Mouse (Mus musculus): ENCODE results near the gene Colgalt1. TPM values are rescaled to one million over a fixed set of nuclear protein-coding genes. Genes with fewer than 3 reads are reported as not detected.

Colgalt1 gene
- polyA plus RNA-seq, 1 experiment = 172 TPM

- 53% methylated on average over 2 of the region's 2 CpGs for WGBS
- H3K4me3 ChIP-seq (replicated peaks; ENCODE audit: extremely low read depth, low read depth, low read length) = no peak overlapping the region
- H3K4me1 ChIP-seq (ENCODE audit: control insufficient read depth, insufficient read depth, low read length) = peaks cover 14% of the 10 kb centered on the region
- DNase-seq = no peak
- TF ChIP-seq POLR2A (IDR thresholded peaks at IDR 0.05; ENCODE audit: borderline replicate concordance, extremely low read depth, low read depth, low read length) (no peak), CTCF (IDR thresholded peaks at IDR 0.05; ENCODE audit: insufficient read depth, low read length) (no peak)
Measured at GRCm38 (mm10) chr8:71631897-71632296, 21.1 kb downstream of the Colgalt1 start.

DNA sequence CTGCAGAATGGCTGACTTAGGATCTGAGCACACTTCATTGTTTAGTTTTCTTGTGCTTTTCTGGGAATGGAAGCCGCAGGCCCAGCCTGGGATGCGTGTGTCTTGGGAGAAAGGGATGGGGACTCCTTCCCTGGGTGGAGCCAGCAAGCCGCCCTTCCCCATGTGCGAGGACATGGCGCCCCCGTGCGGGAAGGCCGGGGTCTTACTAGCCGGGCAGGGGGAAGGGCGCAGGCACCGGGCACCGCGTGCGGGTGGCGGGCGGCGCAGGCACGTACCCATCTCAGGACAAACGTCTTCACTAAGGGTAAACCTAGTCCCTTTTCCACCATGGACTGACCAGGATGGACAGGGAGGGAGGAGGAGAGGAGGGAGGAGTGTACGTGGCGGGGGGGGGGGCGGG is 22.4 kb downstream of the Colgalt1 start:
- peak; percentile 69 for DNase-seq
- peaks cover 10% of the 10 kb centered on the region for H3K4me1 ChIP-seq (ENCODE audit: control insufficient read depth, insufficient read depth, low read length)
- 11% methylated on average over 19 of the region's 22 CpGs for WGBS
- TF ChIP-seq CTCF (IDR thresholded peaks at IDR 0.05; ENCODE audit: insufficient read depth, low read length) (peak; percentile 31; the same call in 1 of the 2 replicates), POLR2A (IDR thresholded peaks at IDR 0.05; ENCODE audit: borderline replicate concordance, extremely low read depth, low read depth, low read length) (no peak)
- no peak overlapping the region for H3K4me3 ChIP-seq (replicated peaks; ENCODE audit: extremely low read depth, low read depth, low read length)

- DNase-seq = peak; percentile 63
- TF ChIP-seq POLR2A (IDR thresholded peaks at IDR 0.05; ENCODE audit: borderline replicate concordance, extremely low read depth, low read depth, low read length) (no peak), CTCF (IDR thresholded peaks at IDR 0.05; ENCODE audit: insufficient read depth, low read length) (no peak)
- 4% methylated on average over 26 of the region's 26 CpGs for WGBS
- Histone ChIP-seq H3K4me3 (replicated peaks; ENCODE audit: extremely low read depth, low read depth, low read length) (no peak overlapping the region), H3K4me1 (ENCODE audit: control insufficient read depth, insufficient read depth, low read length) (peaks cover 6% of the 10 kb centered on the region; the same call in 1 of the 2 replicates)
Measured at GRCm38 (mm10) chr8:71633981-71634667, 23.3 kb downstream of the Colgalt1 start.

DNA sequence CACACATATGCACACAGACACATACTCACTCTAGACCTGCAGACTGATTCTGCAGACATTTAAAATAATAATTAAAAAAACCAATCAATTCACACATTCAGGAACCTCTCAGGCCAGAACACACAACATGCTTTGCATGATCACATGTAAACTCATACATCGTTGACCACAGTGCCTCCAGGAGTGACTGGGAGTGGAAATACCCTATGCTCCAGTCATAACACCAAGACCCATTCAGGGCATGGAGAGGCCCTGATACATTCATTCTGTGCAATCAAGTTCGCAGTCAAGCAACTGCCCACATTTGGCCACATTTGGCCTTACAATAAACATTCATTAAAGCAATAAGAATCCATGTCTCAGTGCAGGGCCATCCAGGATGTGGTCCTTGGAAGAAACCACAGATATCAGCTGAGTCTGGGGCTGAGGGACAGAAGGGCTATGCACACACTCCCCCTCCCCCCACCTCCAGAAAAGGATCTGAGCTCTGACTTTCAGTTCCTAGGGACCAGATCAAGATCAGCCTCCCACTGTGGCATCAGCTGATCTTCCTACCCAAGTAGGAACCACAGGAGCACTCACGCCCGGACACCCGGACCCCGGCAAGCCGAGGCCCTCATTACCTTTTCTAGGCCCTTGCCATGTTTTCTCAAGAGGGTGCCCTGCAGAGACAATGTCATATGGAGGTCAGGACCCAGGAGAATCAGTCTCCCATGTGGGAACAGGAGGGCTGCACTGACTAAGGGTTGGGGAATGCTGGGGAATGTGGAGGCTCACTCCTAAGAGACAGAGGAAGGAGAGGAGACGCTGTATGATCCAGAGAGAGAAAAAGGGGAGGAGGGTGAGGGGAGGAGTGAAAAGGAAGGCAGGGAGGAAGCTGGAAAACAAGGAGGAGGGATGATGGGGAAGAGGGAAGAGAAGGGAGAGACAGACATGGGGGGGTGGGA is 26.6 kb downstream of the Colgalt1 start:
- H3K4me3 ChIP-seq (replicated peaks; ENCODE audit: extremely low read depth, low read depth, low read length) = no peak overlapping the region
- no peaks in the 10 kb centered on the region for H3K4me1 ChIP-seq (ENCODE audit: control insufficient read depth, insufficient read depth, low read length)
- WGBS = 62% methylated on average over 8 of the region's 8 CpGs
- no peak for TF ChIP-seq CTCF (IDR thresholded peaks at IDR 0.05; ENCODE audit: insufficient read depth, low read length)
- no peak for TF ChIP-seq POLR2A (IDR thresholded peaks at IDR 0.05; ENCODE audit: borderline replicate concordance, extremely low read depth, low read depth, low read length)
- no peak for DNase-seq

DNA sequence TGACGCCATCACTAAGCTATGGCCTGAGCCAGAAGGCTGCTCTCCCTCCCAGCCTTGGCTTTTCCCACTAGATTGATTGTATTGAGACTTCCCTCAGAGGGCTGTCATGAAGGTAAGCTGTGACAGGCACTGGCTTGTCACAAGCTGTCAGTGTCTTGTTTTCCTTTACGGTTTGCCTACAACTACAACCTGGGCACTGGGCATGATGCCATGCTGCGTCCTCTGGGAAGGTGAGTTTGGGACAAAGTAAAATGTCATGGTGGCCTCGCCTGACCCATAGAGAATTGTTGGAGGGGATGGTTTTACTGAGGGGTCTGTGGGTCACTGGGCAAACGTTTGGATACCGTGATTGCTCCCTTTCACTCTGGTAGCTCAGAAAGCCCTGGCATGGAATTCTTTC is 27.5 kb downstream of the Colgalt1 start:
- no peak overlapping the region for H3K4me3 ChIP-seq (replicated peaks; ENCODE audit: extremely low read depth, low read depth, low read length)
- TF ChIP-seq CTCF (IDR thresholded peaks at IDR 0.05; ENCODE audit: insufficient read depth, low read length) (no peak), POLR2A (IDR thresholded peaks at IDR 0.05; ENCODE audit: borderline replicate concordance, extremely low read depth, low read depth, low read length) (no peak)
- no peaks in the 10 kb centered on the region for H3K4me1 ChIP-seq (ENCODE audit: control insufficient read depth, insufficient read depth, low read length)
- DNase-seq = no peak
- WGBS = 64% methylated on average over 6 of the region's 6 CpGs

DNA sequence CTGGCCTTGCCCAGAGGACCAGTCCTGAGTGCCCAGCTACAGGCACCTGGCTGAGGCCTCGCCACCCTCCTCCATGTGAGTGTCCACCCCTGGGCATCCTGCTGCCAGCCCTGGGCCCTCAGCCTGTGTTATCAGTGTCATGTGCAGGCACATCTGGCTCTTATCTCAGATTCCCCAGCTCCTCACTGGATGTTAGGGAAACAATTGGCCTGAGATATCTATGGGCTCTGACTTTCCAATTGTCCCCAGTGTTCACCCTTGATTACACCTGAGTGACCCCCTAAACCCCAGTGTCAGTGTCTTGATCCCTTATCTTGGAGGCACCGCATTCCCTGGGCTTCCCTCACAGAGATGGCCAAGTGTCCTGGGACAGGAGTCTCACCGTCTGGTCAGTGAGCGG is 28.5 kb downstream of the Colgalt1 start:
- H3K4me3 ChIP-seq (replicated peaks; ENCODE audit: extremely low read depth, low read depth, low read length) = no peak overlapping the region
- TF ChIP-seq CTCF (IDR thresholded peaks at IDR 0.05; ENCODE audit: insufficient read depth, low read length) (no peak), POLR2A (IDR thresholded peaks at IDR 0.05; ENCODE audit: borderline replicate concordance, extremely low read depth, low read depth, low read length) (no peak)

GRCm38 (mm10) chr8:71645510-71645909 is 34.7 kb downstream of the Colgalt1 start:
- no peak for DNase-seq
- Histone ChIP-seq H3K4me1 (ENCODE audit: control insufficient read depth, insufficient read depth, low read length) (no peaks in the 10 kb centered on the region), H3K4me3 (replicated peaks; ENCODE audit: extremely low read depth, low read depth, low read length) (no peak overlapping the region)
- TF ChIP-seq CTCF (IDR thresholded peaks at IDR 0.05; ENCODE audit: insufficient read depth, low read length) (no peak), POLR2A (IDR thresholded peaks at IDR 0.05; ENCODE audit: borderline replicate concordance, extremely low read depth, low read depth, low read length) (no peak)
- WGBS = 59% methylated on average over 9 of the region's 9 CpGs

More for the DNA sequence above, 28.5 kb downstream of the Colgalt1 start:
- 89% methylated on average over 4 of the region's 4 CpGs for WGBS
- H3K4me1 ChIP-seq (ENCODE audit: control insufficient read depth, insufficient read depth, low read length) = no peaks in the 10 kb centered on the region
- DNase-seq = no peak

DNA sequence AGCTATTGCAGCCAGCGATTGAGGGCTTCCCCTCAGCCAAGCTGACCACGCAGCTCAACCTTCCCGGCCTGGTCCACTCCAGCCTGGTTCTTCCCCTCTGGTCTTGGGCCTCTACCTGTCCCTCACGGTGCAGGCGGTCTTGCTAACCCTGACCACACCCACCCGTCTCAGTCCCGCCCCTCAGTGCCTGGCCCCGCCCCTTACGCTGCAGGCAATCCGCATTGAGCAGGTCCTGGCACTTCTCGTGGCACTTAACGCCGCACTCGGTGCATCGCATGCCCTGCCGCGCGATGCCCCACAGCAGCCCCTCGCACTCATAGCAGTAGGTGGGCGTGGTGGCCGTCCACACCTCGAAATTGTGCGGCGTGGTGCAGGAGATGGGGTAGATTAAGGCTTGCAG is 43.8 kb downstream of the Colgalt1 start:
- TF ChIP-seq CTCF (IDR thresholded peaks at IDR 0.05; ENCODE audit: insufficient read depth, low read length) = no peak
- no peaks in the 10 kb centered on the region for H3K4me1 ChIP-seq (ENCODE audit: control insufficient read depth, insufficient read depth, low read length)
- no peak for DNase-seq
- H3K4me3 ChIP-seq (replicated peaks; ENCODE audit: extremely low read depth, low read depth, low read length) = no peak overlapping the region
- 2% methylated on average over 24 of the region's 24 CpGs for WGBS

GRCm38 (mm10) chr8:71657816-71658215 is 47.0 kb downstream of the Colgalt1 start:
- TF ChIP-seq POLR2A (IDR thresholded peaks at IDR 0.05; ENCODE audit: borderline replicate concordance, extremely low read depth, low read depth, low read length) (no peak), CTCF (IDR thresholded peaks at IDR 0.05; ENCODE audit: insufficient read depth, low read length) (no peak)
- Histone ChIP-seq H3K4me1 (ENCODE audit: control insufficient read depth, insufficient read depth, low read length) (no peaks in the 10 kb centered on the region), H3K4me3 (replicated peaks; ENCODE audit: extremely low read depth, low read depth, low read length) (no peak overlapping the region)
- no peak for DNase-seq
- 27% methylated on average over 9 of the region's 9 CpGs for WGBS
